Mouse (Mus musculus) embryonic facial prominence, embryonic 12.5 days (tissue): ENCODE data around the gene Arrb1. TPM values are rescaled to one million over a fixed set of nuclear protein-coding genes. Genes with fewer than 3 reads are reported as not detected.
A peak's percentile ranks its signal among the peaks of the same experiment; 100 is the strongest.
"Not testable (repeated sequence)": the region's sequence is repeated elsewhere in the genome, so short reads cannot be mapped to it uniquely, and the experiment has no call there.

Experiments used
- ATAC-seq: fragments of 200-750 bp; cut with Nextera tagmentation; 2 replicates; pipeline ENCODE4 v1.8.0; 2017; ENCODE audit not compliant: insufficient number of reproducible peaks, insufficient read depth, low FRiP score, low TSS enrichment
- H3K27ac ChIP-seq: fragments of 300-500 bp; sonication (generic); 2 replicates; pipeline ENCODE4 v1.5.1; 2016; ENCODE audit warnings: mild to moderate bottlenecking
- H3K27me3 ChIP-seq: fragments of 300-500 bp; sonication (generic); 2 replicates; pipeline ENCODE4 v1.6.1; 2016; ENCODE audit warnings: mild to moderate bottlenecking, moderate library complexity
- H3K36me3 ChIP-seq: fragments of 300-500 bp; sonication (generic); 2 replicates; pipeline ENCODE4 v1.6.1; 2016; ENCODE audit warnings: mild to moderate bottlenecking
- H3K4me1 ChIP-seq: fragments of 300-500 bp; sonication (generic); 2 replicates; pipeline ENCODE4 v1.6.1; 2016
- H3K4me2 ChIP-seq: fragments of 300-500 bp; sonication (generic); replicated peaks from 2 replicates; pipeline ENCODE4 v1.6.1; 2016; ENCODE audit warnings: mild to moderate bottlenecking, moderate library complexity
- H3K4me3 ChIP-seq: fragments of 300-500 bp; sonication (generic); 2 replicates; pipeline ENCODE4 v1.5.1; 2016; ENCODE audit warnings: mild to moderate bottlenecking
- H3K9ac ChIP-seq: fragments of 300-500 bp; sonication (generic); 2 replicates; pipeline ENCODE4 v1.6.1; 2016; ENCODE audit warnings: mild to moderate bottlenecking, moderate library complexity
- H3K9me3 ChIP-seq: fragments of 300-500 bp; sonication (generic); 2 replicates; pipeline ENCODE4 v1.6.1; 2016; ENCODE audit warnings: mild to moderate bottlenecking, moderate library complexity
- WGBS: fragments of 180-500 bp; shearing (Covaris S2); methylation state at CpG from one replicate; pipeline ENCODE4 v1.1.7; 2016; 5-methylcytosine and 5-hydroxymethylcytosine counted together
- polyA plus RNA-seq: library from polyadenylated mRNA; unstranded; fragments of >200 nt; fragmentation: Nextera tagmentation; extraction: Ambion mirVana; gene quantifications from 2 replicates; pipeline ENCODE4 v1.2.1, GENCODE M21; 2016

Arrb1 gene
- polyA plus RNA-seq = 8.5 and 8.8 TPM in 2 replicates

GRCm38 (mm10) chr7:99534901-99535735 lies at the start of gene Arrb1:
Gene Arrb1 (plus strand): TSS chr7:99535466.
- under 1% methylated on average over 53 of the region's 68 CpGs for WGBS
- peak within 1 kb of the TSS; percentile 80 for H3K4me2 ChIP-seq
- peak within 1 kb of the TSS; percentile 78 for H3K27ac ChIP-seq
- no peaks in the 10 kb centered on the region for H3K27me3 ChIP-seq
- H3K9ac ChIP-seq = peak within 1 kb of the TSS; percentile 69
- ATAC-seq = peak; percentile 69
- peaks cover 43% of the 10 kb centered on the region for H3K4me1 ChIP-seq
- peak within 1 kb of the TSS; percentile 60 for H3K4me3 ChIP-seq
- H3K9me3 ChIP-seq = no peaks in the 10 kb centered on the region
- no peaks in the 10 kb centered on the region for H3K36me3 ChIP-seq

GRCm38 (mm10) chr7:99489708-99490107 lies 45.6 kb upstream of the Arrb1 start:
- ATAC-seq = no peak
- no peak overlapping the region for H3K27ac ChIP-seq
- H3K4me1 ChIP-seq = no peaks in the 10 kb centered on the region
- 81% methylated on average over 5 of the region's 5 CpGs for whole genome bisulfite sequencing
- no peak overlapping the region for H3K9ac ChIP-seq
- H3K4me3 ChIP-seq = no peak overlapping the region
- H3K9me3 ChIP-seq = no peaks in the 10 kb centered on the region
- no peak overlapping the region for H3K4me2 ChIP-seq
- no peaks in the 10 kb centered on the region for H3K36me3 ChIP-seq
- no peaks in the 10 kb centered on the region for H3K27me3 ChIP-seq

DNA sequence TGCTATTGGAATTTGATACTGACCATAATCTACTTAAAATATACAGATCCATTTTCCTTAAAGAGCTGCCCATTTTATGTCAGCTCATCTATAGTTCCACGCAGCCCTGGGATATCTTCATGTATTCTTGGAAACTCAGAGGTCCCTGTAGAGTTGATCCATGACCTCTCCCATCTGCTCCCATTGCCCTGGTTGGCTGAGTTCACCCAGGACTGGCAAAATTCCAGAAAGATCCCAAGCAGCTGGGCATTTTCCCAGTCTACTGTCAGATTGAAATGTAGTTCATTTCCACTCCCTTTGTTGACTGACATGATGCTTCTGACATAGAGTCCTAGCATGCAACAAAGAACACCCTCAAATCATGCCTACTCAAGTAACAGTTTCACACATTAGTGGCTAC lies 36.1 kb upstream of the Arrb1 start:
- H3K27me3 ChIP-seq = no peaks in the 10 kb centered on the region
- no peaks in the 10 kb centered on the region for H3K4me1 ChIP-seq
- H3K9me3 ChIP-seq = no peaks in the 10 kb centered on the region
- no peak overlapping the region for H3K9ac ChIP-seq
- H3K27ac ChIP-seq = no peak overlapping the region
- no peak overlapping the region for H3K4me2 ChIP-seq
- no peaks in the 10 kb centered on the region for H3K36me3 ChIP-seq
- ATAC-seq = no peak
- WGBS = 67% methylated on average over 1 of the region's 1 CpGs
- no peak overlapping the region for H3K4me3 ChIP-seq

GRCm38 (mm10) chr7:99500201-99500600 lies 35.1 kb upstream of the Arrb1 start:
- ATAC-seq = no peak
- Histone ChIP-seq H3K4me2 (no peak overlapping the region), H3K36me3 (no peaks in the 10 kb centered on the region), H3K9ac (no peak overlapping the region), H3K4me3 (no peak overlapping the region), H3K4me1 (no peaks in the 10 kb centered on the region), H3K27ac (no peak overlapping the region), H3K27me3 (no peaks in the 10 kb centered on the region), H3K9me3 (no peaks in the 10 kb centered on the region)
- WGBS = 4% methylated on average over 8 of the region's 8 CpGs

DNA sequence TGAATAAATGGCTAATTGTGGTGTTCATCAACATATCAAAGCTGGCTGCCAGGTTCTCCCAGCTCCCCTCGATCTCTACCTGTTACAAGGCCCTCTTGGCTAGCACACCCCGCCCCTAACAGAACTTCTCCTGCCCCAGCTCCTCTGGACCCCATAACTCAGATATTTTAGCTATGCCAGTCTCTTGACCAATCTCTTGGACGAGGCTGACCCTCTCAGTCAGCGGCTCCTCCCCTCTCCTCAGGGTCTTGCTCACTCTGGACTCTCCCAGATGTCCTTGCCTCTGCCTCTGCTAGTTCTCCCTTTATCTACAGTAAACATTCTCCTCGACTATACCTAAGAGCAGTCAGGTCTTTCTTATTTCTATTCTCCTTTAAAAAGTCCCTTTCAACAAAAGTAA lies 34.6 kb upstream of the Arrb1 start:
- Histone ChIP-seq H3K4me3 (no peak overlapping the region), H3K4me2 (no peak overlapping the region), H3K27ac (no peak overlapping the region), H3K36me3 (no peaks in the 10 kb centered on the region), H3K4me1 (no peaks in the 10 kb centered on the region), H3K27me3 (no peaks in the 10 kb centered on the region), H3K9ac (no peak overlapping the region), H3K9me3 (no peaks in the 10 kb centered on the region)
- ATAC-seq = no peak
- WGBS = 26% methylated on average over 5 of the region's 5 CpGs

- Histone ChIP-seq H3K4me2 (no peak overlapping the region), H3K4me3 (no peak overlapping the region), H3K27me3 (no peaks in the 10 kb centered on the region), H3K9me3 (no peaks in the 10 kb centered on the region), H3K27ac (no peak overlapping the region), H3K36me3 (no peaks in the 10 kb centered on the region), H3K9ac (no peak overlapping the region), H3K4me1 (no peaks in the 10 kb centered on the region)
- 38% methylated on average over 1 of the region's 1 CpGs for WGBS
- no peak for ATAC-seq
Measured at GRCm38 (mm10) chr7:99501148-99501547, 34.1 kb upstream of the Arrb1 start.

GRCm38 (mm10) chr7:99504556-99504955 lies 30.7 kb upstream of the Arrb1 start:
- H3K9ac ChIP-seq = no peak overlapping the region
- H3K4me2 ChIP-seq = no peak overlapping the region
- no peaks in the 10 kb centered on the region for H3K4me1 ChIP-seq
- no peaks in the 10 kb centered on the region for H3K27me3 ChIP-seq
- no peaks in the 10 kb centered on the region for H3K36me3 ChIP-seq
- no peak overlapping the region for H3K4me3 ChIP-seq
- ATAC-seq = no peak
- no peaks in the 10 kb centered on the region for H3K9me3 ChIP-seq
- no peak overlapping the region for H3K27ac ChIP-seq

- not testable (repeated sequence) for ATAC-seq, H3K36me3 ChIP-seq
- WGBS = 27% methylated on average over 2 of the region's 2 CpGs
Measured at GRCm38 (mm10) chr7:99508187-99508586, 27.1 kb upstream of the Arrb1 start.

GRCm38 (mm10) chr7:99510087-99510501 lies 25.2 kb upstream of the Arrb1 start:
- no peak for ATAC-seq
- no peak overlapping the region for H3K27ac ChIP-seq
- H3K4me2 ChIP-seq = no peak overlapping the region; the same call in 1 of the 2 replicates

More at GRCm38 (mm10) chr7:99508187-99508586, 27.1 kb upstream of the Arrb1 start:
- H3K4me2 ChIP-seq, H3K4me3 ChIP-seq, H3K27ac ChIP-seq, H3K9ac ChIP-seq, H3K27me3 ChIP-seq, H3K4me1 ChIP-seq, H3K9me3 ChIP-seq: not testable (repeated sequence)

GRCm38 (mm10) chr7:99516092-99516813 lies 19.0 kb upstream of the Arrb1 start:
- H3K27me3 ChIP-seq = no peaks in the 10 kb centered on the region
- no peak for ATAC-seq
- no peaks in the 10 kb centered on the region for H3K4me1 ChIP-seq
- WGBS = 85% methylated on average over 9 of the region's 9 CpGs
- H3K27ac ChIP-seq = no peak overlapping the region
- H3K4me2 ChIP-seq = no peak overlapping the region
- no peak overlapping the region for H3K9ac ChIP-seq
- no peaks in the 10 kb centered on the region for H3K36me3 ChIP-seq
- H3K4me3 ChIP-seq = no peak overlapping the region
- no peaks in the 10 kb centered on the region for H3K9me3 ChIP-seq

More at GRCm38 (mm10) chr7:99510087-99510501, 25.2 kb upstream of the Arrb1 start:
- Histone ChIP-seq H3K4me1 (0 out of 2 replicates have a peak, but pooled peaks cover 4% of the 10 kb centered on the region), H3K9me3 (no peaks in the 10 kb centered on the region), H3K4me3 (no peak overlapping the region), H3K9ac (no peak overlapping the region), H3K36me3 (no peaks in the 10 kb centered on the region), H3K27me3 (no peaks in the 10 kb centered on the region)
- 11% methylated on average over 8 of the region's 8 CpGs for WGBS

GRCm38 (mm10) chr7:99516814-99517157 lies 18.5 kb upstream of the Arrb1 start:
- no peaks in the 10 kb centered on the region for H3K36me3 ChIP-seq
- H3K27ac ChIP-seq = no peak overlapping the region
- no peaks in the 10 kb centered on the region for H3K27me3 ChIP-seq
- no peak overlapping the region for H3K4me2 ChIP-seq
- ATAC-seq = no peak
- WGBS = 83% methylated on average over 3 of the region's 3 CpGs
- H3K9me3 ChIP-seq = no peaks in the 10 kb centered on the region
- H3K9ac ChIP-seq = no peak overlapping the region
- no peak overlapping the region for H3K4me3 ChIP-seq
- no peaks in the 10 kb centered on the region for H3K4me1 ChIP-seq
